Mouse (Mus musculus) embryonic fibroblast, embryonic 13.5 days (primary cell): Measurements from ENCODE around the gene Ncam2.

ENCODE experiments used
- CTCF ChIP-seq: IDR thresholded peaks from 2 replicates; pipeline ENCODE4 v1.5.1; 2011; ENCODE audit warnings: mild to moderate bottlenecking, control low read depth, low read length, moderate library complexity, borderline replicate concordance; ENCODE audit not compliant: insufficient read depth
- POLR2A ChIP-seq: IDR thresholded peaks from 2 replicates; pipeline ENCODE4 v1.6.1; 2011; ENCODE audit warnings: low read depth, mild to moderate bottlenecking, control low read depth, low read length, moderate library complexity

DNA sequence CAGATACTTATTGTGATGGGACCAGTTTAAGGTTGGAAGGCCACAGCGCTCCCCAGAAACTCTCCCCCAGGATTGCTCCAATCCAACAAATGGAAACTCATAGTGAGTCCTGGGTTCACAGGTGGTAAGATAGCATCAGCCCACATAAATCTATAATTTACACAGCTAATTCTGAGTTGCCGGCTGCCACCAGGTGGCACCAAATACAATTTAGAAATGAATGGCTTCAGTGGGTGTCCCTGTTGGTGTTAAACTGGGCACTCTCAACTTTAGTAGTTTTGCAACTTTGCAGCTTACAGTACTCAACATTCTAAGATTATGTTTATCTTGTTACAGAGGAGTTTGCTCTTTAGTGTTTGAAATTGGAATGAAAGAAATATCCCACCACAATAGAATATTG is 130.0 kb downstream of the Ncam2 start:
- no peak for TF ChIP-seq POLR2A
- no peak for TF ChIP-seq CTCF
